Mouse (Mus musculus) layer of hippocampus, adult 2 months (tissue): ENCODE data around the gene Lingo4. TPM values are rescaled to one million over a fixed set of nuclear protein-coding genes. Genes with fewer than 3 reads are reported as not detected.

Experiments used
- DNase-seq, 2 experiments: peaks; one replicate each; pipeline ENCODE4 v3.0.0; 2022; ENCODE audit warnings: low spot score in 2 of 2
- H3K27ac ChIP-seq: fragments of 200-600 bp; 2 replicates; pipeline ENCODE4 v1.8.1; 2022
- H3K4me3 ChIP-seq: fragments of 200-600 bp; 2 replicates; pipeline ENCODE4 v1.8.1; 2022; ENCODE audit warnings: mild to moderate bottlenecking
- CTCF ChIP-seq: fragments of 200-600 bp; conservative IDR thresholded peaks from 2 replicates; pipeline ENCODE4 v1.8.1; 2022; ENCODE audit warnings: antibody characterized with exemption, mild to moderate bottlenecking, moderate library complexity
- total RNA-seq, 2 experiments: library from RNA; stranded (reverse); gene quantifications; 2 replicates each; pipeline ENCODE4 v1.2.3; 2021

Gene Lingo4
- total RNA-seq, 2 experiments from 2014 or later: 0.79 to 0.98 TPM

GRCm38 (mm10) chr3:94393049-94393448 lies 5.3 kb upstream of the Lingo4 start:
- Histone ChIP-seq H3K4me3 (no peak overlapping the region), H3K27ac (no peak overlapping the region)
- no peak for DNase-seq
- no peak for TF ChIP-seq CTCF

GRCm38 (mm10) chr3:94396336-94396735 lies 2.0 kb upstream of the Lingo4 start:
- no peak overlapping the region for H3K27ac ChIP-seq
- DNase-seq: no peak
- no peak overlapping the region for H3K4me3 ChIP-seq
- TF ChIP-seq CTCF: no peak

GRCm38 (mm10) chr3:94396851-94397250 lies 1.5 kb upstream of the Lingo4 start:
- DNase-seq: no peak
- no peak for TF ChIP-seq CTCF
- Histone ChIP-seq H3K4me3 (no peak overlapping the region), H3K27ac (no peak overlapping the region)

- peak in 1 of 2 experiments; percentile 20 for DNase-seq
- 0 out of 2 replicates have a peak overlapping the region, but pooled peaks have one; percentile 28 for H3K27ac ChIP-seq
- peak; percentile 63 for TF ChIP-seq CTCF
- H3K4me3 ChIP-seq: peak overlapping the region; percentile 50
Observed at GRCm38 (mm10) chr3:94398943-94399481, 695 bp downstream of the Lingo4 start.

DNA sequence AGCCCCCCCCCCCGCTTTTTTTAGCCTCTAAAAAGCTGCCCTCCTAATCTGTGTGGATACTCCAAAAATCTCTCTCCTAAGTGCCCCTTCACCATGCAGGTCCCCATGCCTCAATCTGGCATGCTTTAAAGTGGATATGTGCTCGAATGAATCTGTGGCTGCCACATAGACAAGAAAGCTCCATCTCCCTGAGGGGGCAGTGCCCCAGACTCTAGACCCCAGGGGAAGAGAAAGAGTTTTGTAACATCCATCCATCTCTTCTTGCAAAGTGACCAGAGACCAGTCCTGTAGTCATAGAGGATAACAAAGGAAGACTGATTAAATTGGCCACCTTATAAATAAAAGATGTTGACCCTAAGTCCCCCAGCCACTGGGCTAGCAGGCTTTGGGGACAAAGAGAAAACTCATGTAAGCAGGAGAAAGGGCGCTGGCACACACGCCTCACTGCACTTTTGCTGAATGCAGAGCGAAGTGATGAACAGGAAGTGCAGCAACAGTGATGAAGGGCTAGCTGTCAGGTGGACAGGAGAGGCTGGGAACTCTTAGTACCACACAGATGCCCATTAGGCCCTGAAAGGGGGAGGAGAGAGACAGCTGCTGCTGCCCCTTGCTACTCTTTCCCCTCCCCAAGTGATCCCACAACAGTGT lies 1.5 kb downstream of the Lingo4 start:
- Histone ChIP-seq H3K27ac (no peak overlapping the region), H3K4me3 (no peak overlapping the region; the same call in 1 of the 2 replicates)
- no peak for DNase-seq
- TF ChIP-seq CTCF: no peak

DNA sequence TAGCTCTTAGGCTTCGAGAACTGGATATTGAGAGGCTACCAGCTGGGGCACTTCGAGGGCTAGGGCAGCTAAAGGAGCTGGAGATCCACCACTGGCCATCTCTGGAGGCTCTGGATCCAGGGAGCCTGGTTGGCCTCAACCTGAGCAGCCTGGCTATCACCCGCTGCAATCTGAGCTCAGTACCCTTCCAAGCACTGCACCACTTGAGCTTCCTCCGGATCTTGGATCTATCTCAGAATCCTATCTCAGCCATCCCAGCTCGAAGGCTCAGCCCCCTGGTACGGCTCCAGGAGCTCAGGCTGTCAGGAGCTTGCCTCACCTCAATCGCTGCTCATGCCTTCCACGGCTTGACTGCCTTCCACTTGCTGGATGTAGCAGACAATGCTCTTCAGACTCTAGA lies 4.1 kb downstream of the Lingo4 start:
- no peak for TF ChIP-seq CTCF
- Histone ChIP-seq H3K27ac (no peak overlapping the region), H3K4me3 (no peak overlapping the region)
- no peak for DNase-seq

- TF ChIP-seq CTCF: no peak
- no peak overlapping the region for H3K27ac ChIP-seq
- DNase-seq: no peak
- H3K4me3 ChIP-seq: no peak overlapping the region
Observed at GRCm38 (mm10) chr3:94404366-94405054, 6.2 kb downstream of the Lingo4 start.

DNA sequence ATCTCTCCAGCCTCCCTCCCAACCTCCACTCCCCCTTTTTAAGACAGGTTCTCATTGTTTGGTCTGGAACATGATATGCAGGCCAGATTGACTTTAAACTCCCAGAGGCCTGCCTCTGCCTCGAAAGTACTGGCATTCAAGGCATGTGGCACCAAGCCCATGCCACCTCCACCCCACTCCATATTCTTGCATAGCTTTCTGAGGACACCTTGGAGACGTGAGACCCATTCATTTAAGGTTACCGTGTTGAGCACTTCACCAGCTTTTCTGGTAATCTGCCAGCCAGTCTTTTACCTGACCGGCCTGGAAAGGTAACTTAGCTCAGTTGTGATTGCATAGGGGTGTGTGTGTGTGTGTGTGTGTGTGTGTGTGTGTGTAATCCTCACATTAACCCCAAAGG lies 7.2 kb downstream of the Lingo4 start:
- no peak for TF ChIP-seq CTCF
- no peak overlapping the region for H3K4me3 ChIP-seq
- H3K27ac ChIP-seq: no peak overlapping the region
- DNase-seq: no peak

GRCm38 (mm10) chr3:94412530-94412929 lies 14.2 kb downstream of the Lingo4 start:
- DNase-seq: no peak
- Histone ChIP-seq H3K4me3 (peak overlapping the region; percentile 81), H3K27ac (peak overlapping the region; percentile 90)
- TF ChIP-seq CTCF: no peak

DNA sequence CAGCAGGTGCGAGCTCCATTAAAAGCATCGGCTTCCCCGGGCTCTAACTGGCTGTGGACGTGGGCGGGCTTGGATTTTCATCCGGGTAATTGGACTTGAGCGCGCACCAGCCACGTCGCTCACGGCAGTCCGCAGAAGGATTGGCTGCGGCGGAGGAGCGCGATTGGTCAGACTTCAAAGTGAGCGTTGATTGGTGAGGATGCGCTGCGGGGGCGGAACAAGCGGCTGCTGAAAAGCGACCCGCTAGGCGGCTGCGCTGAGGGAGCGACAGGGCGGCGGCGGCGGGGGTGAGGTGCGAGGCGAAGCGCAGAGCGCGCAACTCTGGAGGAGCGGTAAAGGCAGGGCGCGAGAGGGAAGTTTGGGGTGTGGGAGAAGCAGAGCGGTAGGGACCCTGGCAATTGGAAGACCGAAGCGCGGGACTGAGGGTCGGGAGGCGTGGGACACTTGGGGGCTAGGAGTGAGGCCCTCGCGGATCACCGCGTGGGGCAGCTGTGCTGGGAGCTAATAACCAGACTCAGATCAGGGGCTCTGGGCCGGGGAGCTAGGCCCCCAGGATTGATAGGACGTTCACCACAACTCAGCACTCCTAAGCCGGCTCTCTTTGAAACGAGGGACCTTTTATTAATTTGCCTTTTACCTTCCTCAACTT lies 14.8 kb downstream of the Lingo4 start, which contains the start of gene Tdrkh:
Gene Tdrkh (plus strand): TSS at position 243 of the 649 bp plus-strand sequence.
- TF ChIP-seq CTCF: peak; percentile 57
- H3K4me3 ChIP-seq: peak within 1 kb of the TSS; percentile 81
- H3K27ac ChIP-seq: peak within 1 kb of the TSS; percentile 90
- DNase-seq: peak; percentile 97 to 99

GRCm38 (mm10) chr3:94430980-94431379 lies 32.7 kb downstream of the Lingo4 start:
- TF ChIP-seq CTCF: no peak
- no peak overlapping the region for H3K27ac ChIP-seq
- no peak for DNase-seq
- no peak overlapping the region for H3K4me3 ChIP-seq

- DNase-seq: no peak
- Histone ChIP-seq H3K4me3 (no peak overlapping the region), H3K27ac (no peak overlapping the region)
- TF ChIP-seq CTCF: no peak
Observed at GRCm38 (mm10) chr3:94434305-94434704, 36.0 kb downstream of the Lingo4 start.

DNA sequence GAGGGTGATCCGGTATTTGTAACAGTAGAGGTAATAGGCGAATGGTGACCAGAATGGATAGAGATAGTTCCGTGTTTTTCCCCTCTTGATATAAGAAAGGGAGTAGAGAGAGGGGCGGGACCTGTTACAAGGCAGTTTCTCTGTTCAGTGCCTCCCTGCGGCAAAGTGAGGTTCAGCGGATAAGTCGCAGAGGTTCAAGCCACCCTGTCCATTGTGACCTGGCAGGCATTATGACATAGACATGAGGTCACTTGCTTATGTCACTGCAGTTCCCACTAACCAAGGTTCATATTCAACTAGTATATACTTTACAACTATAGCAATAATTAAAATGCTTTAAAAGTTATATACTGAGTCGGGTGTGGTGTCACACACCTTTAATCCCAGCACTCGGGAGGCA lies 38.1 kb downstream of the Lingo4 start:
- TF ChIP-seq CTCF: no peak
- H3K27ac ChIP-seq: no peak overlapping the region
- DNase-seq: no peak
- H3K4me3 ChIP-seq: no peak overlapping the region
